Mouse (Mus musculus): Measurements from ENCODE around the gene Atxn7l1. TPM values are rescaled to one million over a fixed set of nuclear protein-coding genes. Genes with fewer than 3 reads are reported as not detected.

The Atxn7l1 gene
- polyA plus RNA-seq, 1 experiment from 2014 or later, result 10.8 TPM

GRCm38 (mm10) chr12:33244132-33244875, 96.8 kb downstream of the Atxn7l1 start:
- WGBS, result 33% methylated on average over 15 of the region's 15 CpGs
- Histone ChIP-seq H3K27ac (ENCODE audit: low read length) (peak overlapping the region; percentile 76), H3K36me3 (ENCODE audit: control insufficient read depth, insufficient read depth) (no peaks in the 10 kb centered on the region), H3K27me3 (ENCODE audit: control insufficient read depth, insufficient read depth, low read length) (no peaks in the 10 kb centered on the region), H3K4me2 (ENCODE audit: low read depth, low read length) (peak overlapping the region; percentile 52), H3K4me3 (ENCODE audit: low read length) (no peak overlapping the region), H3K4me1 (ENCODE audit: control insufficient read depth, insufficient read depth, low read length) (peaks cover 30% of the 10 kb centered on the region), H3K9me3 (replicated peaks; ENCODE audit: control insufficient read depth, low read length) (no peaks in the 10 kb centered on the region; the same call in 1 of the 2 replicates), H3K9ac (ENCODE audit: low read length) (0 out of 2 replicates have a peak overlapping the region, but pooled peaks have one; percentile 46)
- ATAC-seq (replicated peaks; ENCODE audit: extremely low read depth, insufficient read depth, low FRiP score), result peak; percentile 56; the same call in 1 of the 2 replicates

- Histone ChIP-seq H3K27ac (ENCODE audit: low read length) (no peak overlapping the region), H3K36me3 (ENCODE audit: control insufficient read depth, insufficient read depth) (peaks cover 4% of the 10 kb centered on the region), H3K9ac (ENCODE audit: low read length) (no peak overlapping the region), H3K4me1 (ENCODE audit: control insufficient read depth, insufficient read depth, low read length) (peaks cover 30% of the 10 kb centered on the region), H3K4me2 (ENCODE audit: low read depth, low read length) (no peak overlapping the region), H3K27me3 (ENCODE audit: control insufficient read depth, insufficient read depth, low read length) (no peaks in the 10 kb centered on the region), H3K9me3 (replicated peaks; ENCODE audit: control insufficient read depth, low read length) (no peaks in the 10 kb centered on the region; the same call in 1 of the 2 replicates), H3K4me3 (ENCODE audit: low read length) (no peak overlapping the region)
- WGBS, result 60% methylated on average over 4 of the region's 4 CpGs
- ATAC-seq (replicated peaks; ENCODE audit: extremely low read depth, insufficient read depth, low FRiP score), result no peak
Measured at GRCm38 (mm10) chr12:33245455-33245854, 98.0 kb downstream of the Atxn7l1 start.

- peaks cover 30% of the 10 kb centered on the region for H3K4me1 ChIP-seq (ENCODE audit: control insufficient read depth, insufficient read depth, low read length)
- 78% methylated on average over 8 of the region's 8 CpGs for WGBS
- no peaks in the 10 kb centered on the region for H3K27me3 ChIP-seq (ENCODE audit: control insufficient read depth, insufficient read depth, low read length)
Measured at GRCm38 (mm10) chr12:33246878-33247277, 99.4 kb downstream of the Atxn7l1 start.

GRCm38 (mm10) chr12:33250197-33250596, 102.7 kb downstream of the Atxn7l1 start:
- no peak for ATAC-seq (replicated peaks; ENCODE audit: extremely low read depth, insufficient read depth, low FRiP score)
- no peak overlapping the region for H3K4me3 ChIP-seq (ENCODE audit: low read length)
- H3K27me3 ChIP-seq (ENCODE audit: control insufficient read depth, insufficient read depth, low read length), result no peaks in the 10 kb centered on the region
- H3K9me3 ChIP-seq (replicated peaks; ENCODE audit: control insufficient read depth, low read length), result no peaks in the 10 kb centered on the region
- peaks cover 4% of the 10 kb centered on the region for H3K36me3 ChIP-seq (ENCODE audit: control insufficient read depth, insufficient read depth)
- no peak overlapping the region for H3K27ac ChIP-seq (ENCODE audit: low read length)
- 85% methylated on average over 6 of the region's 6 CpGs for WGBS
- H3K9ac ChIP-seq (ENCODE audit: low read length), result no peak overlapping the region
- no peak overlapping the region for H3K4me2 ChIP-seq (ENCODE audit: low read depth, low read length)
- H3K4me1 ChIP-seq (ENCODE audit: control insufficient read depth, insufficient read depth, low read length), result peaks cover 27% of the 10 kb centered on the region

More at GRCm38 (mm10) chr12:33246878-33247277, 99.4 kb downstream of the Atxn7l1 start:
- H3K27ac ChIP-seq (ENCODE audit: low read length), result no peak overlapping the region
- H3K9ac ChIP-seq (ENCODE audit: low read length), result no peak overlapping the region
- H3K4me2 ChIP-seq (ENCODE audit: low read depth, low read length), result no peak overlapping the region
- no peak overlapping the region for H3K4me3 ChIP-seq (ENCODE audit: low read length)
- H3K36me3 ChIP-seq (ENCODE audit: control insufficient read depth, insufficient read depth), result peaks cover 4% of the 10 kb centered on the region
- H3K9me3 ChIP-seq (replicated peaks; ENCODE audit: control insufficient read depth, low read length), result no peaks in the 10 kb centered on the region
- no peak for ATAC-seq (replicated peaks; ENCODE audit: extremely low read depth, insufficient read depth, low FRiP score)

GRCm38 (mm10) chr12:33251399-33251798, 103.9 kb downstream of the Atxn7l1 start:
- H3K27ac ChIP-seq (ENCODE audit: low read length), result no peak overlapping the region
- H3K9me3 ChIP-seq (replicated peaks; ENCODE audit: control insufficient read depth, low read length), result no peaks in the 10 kb centered on the region
- no peak overlapping the region for H3K4me2 ChIP-seq (ENCODE audit: low read depth, low read length)
- H3K4me1 ChIP-seq (ENCODE audit: control insufficient read depth, insufficient read depth, low read length), result peaks cover 15% of the 10 kb centered on the region
- ATAC-seq (replicated peaks; ENCODE audit: extremely low read depth, insufficient read depth, low FRiP score), result no peak
- H3K4me3 ChIP-seq (ENCODE audit: low read length), result no peak overlapping the region
- 85% methylated on average over 8 of the region's 8 CpGs for WGBS
- no peaks in the 10 kb centered on the region for H3K27me3 ChIP-seq (ENCODE audit: control insufficient read depth, insufficient read depth, low read length)
- peaks cover 4% of the 10 kb centered on the region for H3K36me3 ChIP-seq (ENCODE audit: control insufficient read depth, insufficient read depth)
- H3K9ac ChIP-seq (ENCODE audit: low read length), result no peak overlapping the region

GRCm38 (mm10) chr12:33252621-33253020, 105.1 kb downstream of the Atxn7l1 start:
- WGBS, result 56% methylated on average over 6 of the region's 6 CpGs
- H3K4me3 ChIP-seq (ENCODE audit: low read length), result no peak overlapping the region
- peaks cover 4% of the 10 kb centered on the region for H3K36me3 ChIP-seq (ENCODE audit: control insufficient read depth, insufficient read depth)
- ATAC-seq (replicated peaks; ENCODE audit: extremely low read depth, insufficient read depth, low FRiP score), result no peak
- H3K9me3 ChIP-seq (replicated peaks; ENCODE audit: control insufficient read depth, low read length), result no peaks in the 10 kb centered on the region
- H3K4me2 ChIP-seq (ENCODE audit: low read depth, low read length), result peak overlapping the region; percentile 26; the same call in 1 of the 2 replicates
- H3K9ac ChIP-seq (ENCODE audit: low read length), result no peak overlapping the region
- no peaks in the 10 kb centered on the region for H3K27me3 ChIP-seq (ENCODE audit: control insufficient read depth, insufficient read depth, low read length)
- H3K4me1 ChIP-seq (ENCODE audit: control insufficient read depth, insufficient read depth, low read length), result peaks cover 11% of the 10 kb centered on the region
- H3K27ac ChIP-seq (ENCODE audit: low read length), result no peak overlapping the region; the same call in 1 of the 2 replicates

- Histone ChIP-seq H3K27ac (ENCODE audit: low read length) (peak overlapping the region; percentile 62), H3K27me3 (ENCODE audit: control insufficient read depth, insufficient read depth, low read length) (no peaks in the 10 kb centered on the region), H3K9ac (ENCODE audit: low read length) (no peak overlapping the region; the same call in 1 of the 2 replicates), H3K4me2 (ENCODE audit: low read depth, low read length) (peak overlapping the region; percentile 26; the same call in 1 of the 2 replicates), H3K4me1 (ENCODE audit: control insufficient read depth, insufficient read depth, low read length) (peaks cover 11% of the 10 kb centered on the region), H3K4me3 (ENCODE audit: low read length) (no peak overlapping the region; the same call in 1 of the 2 replicates), H3K36me3 (ENCODE audit: control insufficient read depth, insufficient read depth) (peaks cover 4% of the 10 kb centered on the region), H3K9me3 (replicated peaks; ENCODE audit: control insufficient read depth, low read length) (no peaks in the 10 kb centered on the region)
- 18% methylated on average over 9 of the region's 9 CpGs for WGBS
- ATAC-seq (replicated peaks; ENCODE audit: extremely low read depth, insufficient read depth, low FRiP score), result no peak; the same call in 1 of the 2 replicates
Measured at GRCm38 (mm10) chr12:33253206-33253605, 105.7 kb downstream of the Atxn7l1 start.

- WGBS, result 87% methylated on average over 2 of the region's 2 CpGs
- H3K4me1 ChIP-seq (ENCODE audit: control insufficient read depth, insufficient read depth, low read length), result peaks cover 18% of the 10 kb centered on the region
- no peak for ATAC-seq (replicated peaks; ENCODE audit: extremely low read depth, insufficient read depth, low FRiP score)
- no peaks in the 10 kb centered on the region for H3K27me3 ChIP-seq (ENCODE audit: control insufficient read depth, insufficient read depth, low read length)
- H3K9me3 ChIP-seq (replicated peaks; ENCODE audit: control insufficient read depth, low read length), result no peaks in the 10 kb centered on the region
- H3K4me2 ChIP-seq (ENCODE audit: low read depth, low read length), result no peak overlapping the region
- H3K9ac ChIP-seq (ENCODE audit: low read length), result no peak overlapping the region
- H3K4me3 ChIP-seq (ENCODE audit: low read length), result no peak overlapping the region
- no peak overlapping the region for H3K27ac ChIP-seq (ENCODE audit: low read length)
- peaks cover 2% of the 10 kb centered on the region for H3K36me3 ChIP-seq (ENCODE audit: control insufficient read depth, insufficient read depth)
Measured at GRCm38 (mm10) chr12:33255256-33255655, 107.8 kb downstream of the Atxn7l1 start.

- H3K4me2 ChIP-seq (ENCODE audit: low read depth, low read length), result no peak overlapping the region
- H3K9ac ChIP-seq (ENCODE audit: low read length), result no peak overlapping the region
- 89% methylated on average over 6 of the region's 6 CpGs for WGBS
- no peak overlapping the region for H3K27ac ChIP-seq (ENCODE audit: low read length)
- ATAC-seq (replicated peaks; ENCODE audit: extremely low read depth, insufficient read depth, low FRiP score), result no peak
- H3K4me3 ChIP-seq (ENCODE audit: low read length), result no peak overlapping the region
- no peaks in the 10 kb centered on the region for H3K36me3 ChIP-seq (ENCODE audit: control insufficient read depth, insufficient read depth)
- H3K4me1 ChIP-seq (ENCODE audit: control insufficient read depth, insufficient read depth, low read length), result peaks cover 18% of the 10 kb centered on the region
- no peaks in the 10 kb centered on the region for H3K27me3 ChIP-seq (ENCODE audit: control insufficient read depth, insufficient read depth, low read length)
- no peaks in the 10 kb centered on the region for H3K9me3 ChIP-seq (replicated peaks; ENCODE audit: control insufficient read depth, low read length)
Measured at GRCm38 (mm10) chr12:33256426-33256825, 108.9 kb downstream of the Atxn7l1 start.
